Mouse (Mus musculus): ENCODE measurements at regions not wholly inside any gene's neighbourhood (a gene's known extent, or its start where the extent isn't known, plus 50 kb on each side); places are given as distances from the start of the nearest gene placed in this dataset.
"Not testable (repeated sequence)": the region's sequence is repeated elsewhere in the genome, so short reads cannot be mapped to it uniquely, and the experiment has no call there.

GRCm38 (mm10) chr12:47162624-47163151, 344.0 kb upstream of the Nova1 start:
- Histone ChIP-seq H3K9ac (ENCODE audit: low read length) (no peak overlapping the region), H3K9me3 (ENCODE audit: control insufficient read depth, low read length) (no peaks in the 10 kb centered on the region), H3K4me3 (ENCODE audit: low read depth, low read length) (no peak overlapping the region), H3K4me2 (replicated peaks; ENCODE audit: low read depth) (no peak overlapping the region), H3K27ac (replicated peaks) (no peak overlapping the region), H3K27me3 (ENCODE audit: control insufficient read depth, insufficient read depth, low read length) (no peaks in the 10 kb centered on the region), H3K4me1 (replicated peaks; ENCODE audit: control insufficient read depth, insufficient read depth) (no peaks in the 10 kb centered on the region), H3K36me3 (ENCODE audit: control insufficient read depth, insufficient read depth, low read length) (no peaks in the 10 kb centered on the region)
- 12% methylated on average over 6 of the region's 6 CpGs for WGBS
- DNase-seq (ENCODE audit: low spot score), result no peak
- no peak for ATAC-seq (ENCODE audit: low FRiP score, low TSS enrichment)
- TF ChIP-seq CTCF (IDR thresholded peaks at IDR 0.05; ENCODE audit: low read depth) (no peak), EP300 (optimal IDR thresholded peaks at IDR 0.05) (no peak)

- H3K36me3 ChIP-seq (ENCODE audit: control insufficient read depth, insufficient read depth, low read length), result no peaks in the 10 kb centered on the region
- ATAC-seq (ENCODE audit: low FRiP score, low TSS enrichment), result no peak
- no peak for DNase-seq (ENCODE audit: low spot score)
- WGBS, result 22% methylated on average over 1 of the region's 1 CpGs
- H3K4me3 ChIP-seq (ENCODE audit: low read depth, low read length), result no peak overlapping the region
- no peak overlapping the region for H3K27ac ChIP-seq (replicated peaks)
- H3K9ac ChIP-seq (ENCODE audit: low read length), result no peak overlapping the region
- no peaks in the 10 kb centered on the region for H3K4me1 ChIP-seq (replicated peaks; ENCODE audit: control insufficient read depth, insufficient read depth)
- H3K9me3 ChIP-seq (ENCODE audit: control insufficient read depth, low read length), result no peaks in the 10 kb centered on the region
- H3K27me3 ChIP-seq (ENCODE audit: control insufficient read depth, insufficient read depth, low read length), result no peaks in the 10 kb centered on the region
- H3K4me2 ChIP-seq (replicated peaks; ENCODE audit: low read depth), result no peak overlapping the region
- TF ChIP-seq CTCF (IDR thresholded peaks at IDR 0.05; ENCODE audit: low read depth), result no peak
- TF ChIP-seq EP300 (optimal IDR thresholded peaks at IDR 0.05), result no peak
Observed at GRCm38 (mm10) chr12:47160626-47161025, 341.9 kb upstream of the Nova1 start.

- not testable (repeated sequence) for H3K36me3 ChIP-seq (ENCODE audit: control insufficient read depth, insufficient read depth, low read length); ATAC-seq (ENCODE audit: low FRiP score, low TSS enrichment); H3K9me3 ChIP-seq (ENCODE audit: control insufficient read depth, low read length); DNase-seq (ENCODE audit: low spot score); H3K4me3 ChIP-seq (ENCODE audit: low read depth, low read length); H3K27ac ChIP-seq (replicated peaks); H3K4me2 ChIP-seq (replicated peaks; ENCODE audit: low read depth); H3K4me1 ChIP-seq (replicated peaks; ENCODE audit: control insufficient read depth, insufficient read depth); H3K27me3 ChIP-seq (ENCODE audit: control insufficient read depth, insufficient read depth, low read length); H3K9ac ChIP-seq (ENCODE audit: low read length)
- 14% methylated on average over 2 of the region's 3 CpGs for WGBS
Observed at GRCm38 (mm10) chr12:47155916-47156315, 337.2 kb upstream of the Nova1 start.

GRCm38 (mm10) chr12:47140677-47141076, 321.9 kb upstream of the Nova1 start:
- WGBS, result 43% methylated on average over 4 of the region's 4 CpGs
- Histone ChIP-seq H3K27me3 (ENCODE audit: control insufficient read depth, insufficient read depth, low read length) (no peaks in the 10 kb centered on the region), H3K9me3 (ENCODE audit: control insufficient read depth, low read length) (no peaks in the 10 kb centered on the region), H3K4me1 (replicated peaks; ENCODE audit: control insufficient read depth, insufficient read depth) (no peaks in the 10 kb centered on the region), H3K4me3 (ENCODE audit: low read depth, low read length) (no peak overlapping the region), H3K4me2 (replicated peaks; ENCODE audit: low read depth) (no peak overlapping the region), H3K9ac (ENCODE audit: low read length) (no peak overlapping the region), H3K27ac (replicated peaks) (no peak overlapping the region), H3K36me3 (ENCODE audit: control insufficient read depth, insufficient read depth, low read length) (no peaks in the 10 kb centered on the region)
- no peak for TF ChIP-seq CTCF (IDR thresholded peaks at IDR 0.05; ENCODE audit: low read depth)
- no peak for TF ChIP-seq EP300 (optimal IDR thresholded peaks at IDR 0.05)
- no peak for ATAC-seq (ENCODE audit: low FRiP score, low TSS enrichment)
- DNase-seq (ENCODE audit: low spot score), result no peak

- ATAC-seq (ENCODE audit: low FRiP score, low TSS enrichment), result no peak
- TF ChIP-seq EP300 (optimal IDR thresholded peaks at IDR 0.05) (no peak), CTCF (IDR thresholded peaks at IDR 0.05; ENCODE audit: low read depth) (no peak)
- no peak overlapping the region for H3K4me3 ChIP-seq (ENCODE audit: low read depth, low read length)
- no peaks in the 10 kb centered on the region for H3K9me3 ChIP-seq (ENCODE audit: control insufficient read depth, low read length)
- H3K4me1 ChIP-seq (replicated peaks; ENCODE audit: control insufficient read depth, insufficient read depth), result no peaks in the 10 kb centered on the region
- no peak overlapping the region for H3K9ac ChIP-seq (ENCODE audit: low read length)
- WGBS, result 85% methylated on average over 9 of the region's 9 CpGs
- no peaks in the 10 kb centered on the region for H3K36me3 ChIP-seq (ENCODE audit: control insufficient read depth, insufficient read depth, low read length)
- H3K27me3 ChIP-seq (ENCODE audit: control insufficient read depth, insufficient read depth, low read length), result no peaks in the 10 kb centered on the region
- no peak overlapping the region for H3K4me2 ChIP-seq (replicated peaks; ENCODE audit: low read depth)
- H3K27ac ChIP-seq (replicated peaks), result no peak overlapping the region
- DNase-seq (ENCODE audit: low spot score), result no peak
Observed at GRCm38 (mm10) chr12:47129821-47130220, 311.1 kb upstream of the Nova1 start.

- Histone ChIP-seq H3K36me3 (ENCODE audit: control insufficient read depth, insufficient read depth, low read length) (no peaks in the 10 kb centered on the region), H3K9ac (ENCODE audit: low read length) (no peak overlapping the region), H3K4me2 (replicated peaks; ENCODE audit: low read depth) (no peak overlapping the region), H3K9me3 (ENCODE audit: control insufficient read depth, low read length) (no peaks in the 10 kb centered on the region), H3K27ac (replicated peaks) (no peak overlapping the region), H3K27me3 (ENCODE audit: control insufficient read depth, insufficient read depth, low read length) (no peaks in the 10 kb centered on the region), H3K4me3 (ENCODE audit: low read depth, low read length) (no peak overlapping the region), H3K4me1 (replicated peaks; ENCODE audit: control insufficient read depth, insufficient read depth) (no peaks in the 10 kb centered on the region)
- TF ChIP-seq CTCF (IDR thresholded peaks at IDR 0.05; ENCODE audit: low read depth), result no peak
- no peak for TF ChIP-seq EP300 (optimal IDR thresholded peaks at IDR 0.05)
- DNase-seq (ENCODE audit: low spot score), result no peak
- WGBS, result 83% methylated on average over 3 of the region's 3 CpGs
- no peak for ATAC-seq (ENCODE audit: low FRiP score, low TSS enrichment)
Observed at GRCm38 (mm10) chr12:47128596-47128995, 309.9 kb upstream of the Nova1 start.
